Mouse (Mus musculus) liver, postnatal 0 days (tissue): ENCODE results near the gene Frmpd1.

ENCODE experiments used
- CTCF ChIP-seq: sonication (generic); IDR thresholded peaks from 2 replicates; pipeline ENCODE4 v1.5.1; 2016; ENCODE audit warnings: antibody characterized with exemption, low read depth
- EP300 ChIP-seq: IDR thresholded peaks from 2 replicates; pipeline ENCODE4 v1.6.1; 2016; ENCODE audit warnings: antibody characterized with exemption, low read depth, mild to moderate bottlenecking

DNA sequence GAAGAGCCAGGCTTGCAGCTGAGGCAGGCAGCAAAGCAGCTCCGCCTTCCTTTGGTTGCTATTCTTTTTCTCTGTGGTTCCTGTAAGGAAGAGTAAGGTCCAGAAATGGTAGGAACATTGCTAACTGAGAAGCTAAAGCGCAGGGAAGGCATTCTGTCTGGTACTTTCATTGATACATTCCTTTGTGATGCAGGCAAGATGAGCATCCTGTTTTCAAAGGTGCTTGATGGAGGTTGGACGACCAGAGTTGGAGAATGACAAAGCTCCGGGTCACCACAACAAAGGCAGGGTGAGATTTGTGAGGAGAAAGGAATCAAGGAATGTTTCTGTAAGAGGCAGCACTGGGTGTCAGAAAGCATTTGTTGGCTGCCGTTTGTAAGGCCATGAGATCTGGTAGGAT, 103.2 kb downstream of the Frmpd1 start:
- no peak for TF ChIP-seq CTCF
- no peak for TF ChIP-seq EP300
